Mouse (Mus musculus) hindbrain, embryonic 13.5 days (tissue): Measurements from ENCODE around the gene Scgb1c1. TPM values are rescaled to one million over a fixed set of nuclear protein-coding genes. Genes with fewer than 3 reads are reported as not detected.

Experiments used
- ATAC-seq: fragments of 200-750 bp; cut with Nextera tagmentation; 2 replicates; pipeline ENCODE4 v1.8.0; 2017; ENCODE audit warnings: moderate TSS enrichment; ENCODE audit not compliant: low FRiP score
- H3K27ac ChIP-seq: fragments of 300-500 bp; sonication (generic); 2 replicates; pipeline ENCODE4 v1.5.1; 2015; ENCODE audit warnings: inconsistent platforms, mild to moderate bottlenecking, moderate library complexity
- H3K27me3 ChIP-seq: fragments of 300-500 bp; sonication (generic); 2 replicates; pipeline ENCODE4 v1.6.1; 2015; ENCODE audit warnings: mild to moderate bottlenecking, inconsistent platforms
- H3K36me3 ChIP-seq: fragments of 300-500 bp; sonication (generic); 2 replicates; pipeline ENCODE4 v1.6.1; 2015; ENCODE audit warnings: mild to moderate bottlenecking, inconsistent platforms
- H3K4me1 ChIP-seq: fragments of 300-500 bp; sonication (generic); replicated peaks from 2 replicates; pipeline ENCODE4 v1.6.1; 2015; ENCODE audit warnings: inconsistent platforms
- H3K4me2 ChIP-seq: fragments of 300-500 bp; sonication (generic); 2 replicates; pipeline ENCODE4 v1.6.1; 2015; ENCODE audit warnings: inconsistent platforms, mild to moderate bottlenecking, moderate library complexity
- H3K4me3 ChIP-seq: fragments of 300-500 bp; sonication (generic); 2 replicates; pipeline ENCODE4 v1.5.1; 2015; ENCODE audit warnings: mild to moderate bottlenecking, inconsistent platforms
- H3K9ac ChIP-seq: fragments of 300-500 bp; sonication (generic); 2 replicates; pipeline ENCODE4 v1.6.1; 2015; ENCODE audit warnings: mild to moderate bottlenecking, inconsistent platforms
- H3K9me3 ChIP-seq: fragments of 300-500 bp; sonication (generic); 2 replicates; pipeline ENCODE4 v1.6.1; 2016; ENCODE audit warnings: inconsistent platforms
- WGBS: fragments of 180-500 bp; shearing (Covaris S2); methylation state at CpG from one replicate; pipeline ENCODE4 v1.1.7; 2015; 5-methylcytosine and 5-hydroxymethylcytosine counted together
- polyA plus RNA-seq: library from polyadenylated mRNA; unstranded; fragments of >200 nt; fragmentation: Nextera tagmentation; extraction: Ambion mirVana; gene quantifications from 2 replicates; pipeline ENCODE4 v1.2.1, GENCODE M21; 2015

The Scgb1c1 gene
- polyA plus RNA-seq, 1 experiment from 2014 or later: not detected

GRCm38 (mm10) chr7:140828171-140828881 is 17.0 kb upstream of the Scgb1c1 start:
- no peaks in the 10 kb centered on the region for H3K27me3 ChIP-seq
- ATAC-seq: no peak; the same call in 1 of the 2 replicates
- peak overlapping the region; percentile 1; the same call in 1 of the 2 replicates for H3K9ac ChIP-seq
- H3K4me1 ChIP-seq: no peaks in the 10 kb centered on the region
- H3K27ac ChIP-seq: no peak overlapping the region
- WGBS: 47% methylated on average over 8 of the region's 8 CpGs
- no peaks in the 10 kb centered on the region for H3K36me3 ChIP-seq
- H3K4me2 ChIP-seq: no peak overlapping the region
- H3K9me3 ChIP-seq: no peaks in the 10 kb centered on the region
- H3K4me3 ChIP-seq: no peak overlapping the region

- no peaks in the 10 kb centered on the region for H3K4me1 ChIP-seq
- no peaks in the 10 kb centered on the region for H3K9me3 ChIP-seq
- WGBS: 65% methylated on average over 6 of the region's 6 CpGs
- H3K4me2 ChIP-seq: no peak overlapping the region
- H3K27ac ChIP-seq: no peak overlapping the region
- H3K36me3 ChIP-seq: no peaks in the 10 kb centered on the region
- no peak overlapping the region for H3K4me3 ChIP-seq
- peaks cover 5% of the 10 kb centered on the region; the same call in 1 of the 2 replicates for H3K27me3 ChIP-seq
- no peak for ATAC-seq
- no peak overlapping the region for H3K9ac ChIP-seq
Observed at GRCm38 (mm10) chr7:140831447-140831846, 13.9 kb upstream of the Scgb1c1 start.

- Histone ChIP-seq H3K4me3 (no peak overlapping the region), H3K4me2 (no peak overlapping the region), H3K9ac (no peak overlapping the region), H3K27me3 (peaks cover 5% of the 10 kb centered on the region; the same call in 1 of the 2 replicates), H3K9me3 (no peaks in the 10 kb centered on the region), H3K27ac (no peak overlapping the region), H3K36me3 (no peaks in the 10 kb centered on the region), H3K4me1 (no peaks in the 10 kb centered on the region)
- no peak for ATAC-seq
- 84% methylated on average over 4 of the region's 4 CpGs for WGBS
Observed at GRCm38 (mm10) chr7:140833341-140833740, 12.0 kb upstream of the Scgb1c1 start.

DNA sequence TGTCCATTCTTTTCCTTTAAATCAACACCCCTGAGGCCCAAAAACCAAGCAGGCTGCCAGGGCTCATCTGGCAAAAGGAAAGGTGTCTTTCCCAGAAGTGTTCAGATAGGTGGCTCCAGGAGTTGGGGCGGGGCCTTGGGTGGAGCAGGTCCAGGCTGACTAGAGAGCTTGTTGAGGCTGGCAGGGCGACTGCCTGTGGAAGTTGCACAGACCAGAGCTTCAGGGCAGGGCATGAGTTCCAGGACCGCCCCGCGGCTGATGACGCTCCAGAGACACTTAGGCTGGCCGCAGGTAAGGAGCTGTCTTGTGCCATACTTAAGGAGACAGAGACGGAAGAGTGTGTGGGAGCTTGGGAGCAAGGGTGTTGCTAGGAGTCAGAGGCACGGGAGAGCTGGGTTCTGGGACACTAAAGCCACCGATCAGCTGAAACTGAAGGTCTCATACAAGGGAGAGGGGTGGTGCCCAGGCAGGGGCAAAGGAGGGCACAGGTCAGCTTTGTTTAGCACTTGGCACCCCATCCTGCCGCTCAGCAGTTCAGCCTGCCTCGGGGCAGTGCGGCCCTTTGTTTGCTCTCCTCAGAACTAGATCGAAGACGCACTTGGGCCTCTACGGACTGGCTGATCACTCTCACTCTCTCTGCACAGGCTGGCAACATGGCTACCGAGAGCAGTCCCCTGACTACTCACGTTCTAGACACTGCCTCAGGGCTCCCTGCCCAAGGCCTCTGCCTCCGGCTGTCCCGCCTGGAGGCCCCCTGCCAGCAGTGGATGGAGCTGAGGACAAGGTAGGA is 10.2 kb upstream of the Scgb1c1 start, which contains the start of gene Urah:
TSS of gene Urah (plus strand) at position 51 of the 790 bp plus-strand sequence.
- Histone ChIP-seq H3K9ac (no peak within 1 kb of the TSS), H3K4me3 (no peak within 1 kb of the TSS), H3K27ac (no peak within 1 kb of the TSS), H3K27me3 (peaks cover 12% of the 10 kb centered on the region), H3K4me2 (no peak within 1 kb of the TSS), H3K9me3 (no peaks in the 10 kb centered on the region), H3K4me1 (no peaks in the 10 kb centered on the region), H3K36me3 (no peaks in the 10 kb centered on the region)
- ATAC-seq: no peak
- WGBS: 55% methylated on average over 20 of the region's 20 CpGs

DNA sequence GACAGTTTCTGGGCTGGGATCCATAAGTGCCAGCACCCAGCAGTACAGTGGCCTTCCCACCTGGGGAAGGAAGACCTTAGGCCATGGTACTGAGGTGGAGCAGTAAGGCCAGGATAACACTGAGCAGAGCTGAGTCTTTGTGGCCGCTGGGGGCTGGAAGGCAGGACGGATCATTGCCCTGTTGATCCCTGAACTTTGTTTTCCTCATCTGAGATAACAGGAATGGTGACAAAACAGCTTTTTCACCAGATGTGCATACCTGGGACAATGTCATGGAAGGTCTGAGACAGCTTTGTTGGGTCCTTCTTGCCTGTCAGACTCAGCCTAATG is 9.6 kb upstream of the Scgb1c1 start:
- Histone ChIP-seq H3K27ac (no peak overlapping the region), H3K9ac (no peak overlapping the region), H3K4me3 (no peak overlapping the region), H3K27me3 (peaks cover 18% of the 10 kb centered on the region), H3K4me2 (no peak overlapping the region), H3K36me3 (no peaks in the 10 kb centered on the region), H3K9me3 (no peaks in the 10 kb centered on the region), H3K4me1 (no peaks in the 10 kb centered on the region)
- WGBS: 86% methylated on average over 2 of the region's 2 CpGs
- ATAC-seq: no peak

GRCm38 (mm10) chr7:140836243-140837115 is 8.9 kb upstream of the Scgb1c1 start:
- ATAC-seq: no peak
- Histone ChIP-seq H3K4me2 (no peak overlapping the region), H3K4me3 (no peak overlapping the region), H3K9me3 (no peaks in the 10 kb centered on the region), H3K36me3 (no peaks in the 10 kb centered on the region), H3K27me3 (peaks cover 25% of the 10 kb centered on the region), H3K9ac (0 out of 2 replicates have a peak overlapping the region, but pooled peaks have one; percentile 25), H3K4me1 (no peaks in the 10 kb centered on the region), H3K27ac (no peak overlapping the region)
- 89% methylated on average over 9 of the region's 9 CpGs for WGBS

- Histone ChIP-seq H3K9me3 (no peaks in the 10 kb centered on the region), H3K4me2 (no peak overlapping the region), H3K4me1 (no peaks in the 10 kb centered on the region), H3K9ac (no peak overlapping the region), H3K36me3 (no peaks in the 10 kb centered on the region), H3K4me3 (no peak overlapping the region), H3K27me3 (peaks cover 44% of the 10 kb centered on the region), H3K27ac (no peak overlapping the region)
- no peak for ATAC-seq
- 67% methylated on average over 5 of the region's 5 CpGs for WGBS
Observed at GRCm38 (mm10) chr7:140839556-140839955, 5.8 kb upstream of the Scgb1c1 start.

- Histone ChIP-seq H3K27ac (no peak overlapping the region), H3K4me2 (no peak overlapping the region), H3K36me3 (no peaks in the 10 kb centered on the region), H3K9me3 (no peaks in the 10 kb centered on the region), H3K4me3 (no peak overlapping the region), H3K9ac (no peak overlapping the region), H3K4me1 (0 out of 2 replicates have a peak, but pooled peaks cover 2% of the 10 kb centered on the region), H3K27me3 (peaks cover 46% of the 10 kb centered on the region)
- no peak for ATAC-seq
- WGBS: 41% methylated on average over 19 of the region's 19 CpGs
Observed at GRCm38 (mm10) chr7:140840750-140841735, 4.3 kb upstream of the Scgb1c1 start.

- Histone ChIP-seq H3K27me3 (peaks cover 56% of the 10 kb centered on the region), H3K4me2 (no peak overlapping the region), H3K4me3 (no peak overlapping the region), H3K27ac (no peak overlapping the region), H3K36me3 (no peaks in the 10 kb centered on the region), H3K4me1 (0 out of 2 replicates have a peak, but pooled peaks cover 2% of the 10 kb centered on the region), H3K9ac (no peak overlapping the region), H3K9me3 (no peaks in the 10 kb centered on the region)
- no peak for ATAC-seq
- WGBS: 80% methylated on average over 7 of the region's 7 CpGs
Observed at GRCm38 (mm10) chr7:140843806-140844205, 1.5 kb upstream of the Scgb1c1 start.

GRCm38 (mm10) chr7:140845683-140846082 is 336 bp downstream of the Scgb1c1 start:
- Histone ChIP-seq H3K4me2 (no peak overlapping the region), H3K9me3 (no peaks in the 10 kb centered on the region), H3K27ac (no peak overlapping the region), H3K4me1 (0 out of 2 replicates have a peak, but pooled peaks cover 2% of the 10 kb centered on the region), H3K27me3 (peaks cover 44% of the 10 kb centered on the region), H3K4me3 (no peak overlapping the region), H3K9ac (no peak overlapping the region), H3K36me3 (no peaks in the 10 kb centered on the region)
- WGBS: 73% methylated on average over 4 of the region's 4 CpGs
- no peak for ATAC-seq

DNA sequence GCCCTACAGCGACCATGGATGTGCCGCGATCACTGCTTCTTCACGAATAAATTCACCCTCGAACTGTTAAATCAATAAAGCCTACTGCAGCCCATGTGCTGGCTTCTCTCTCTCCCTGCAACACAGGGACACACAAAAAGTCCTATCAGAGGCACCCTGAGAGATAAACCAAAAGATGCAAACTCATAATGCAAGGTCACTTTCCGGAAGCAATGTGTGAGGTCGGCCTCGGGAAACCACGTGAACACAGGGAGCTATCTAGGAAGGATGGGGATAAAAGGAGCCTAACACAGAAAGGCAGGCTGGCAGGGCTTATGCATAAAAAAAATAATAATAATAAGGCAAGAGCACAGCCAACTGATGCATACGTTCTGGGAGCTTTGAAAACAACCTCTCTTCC is 1.3 kb downstream of the Scgb1c1 start:
- no peak for ATAC-seq

More for the DNA sequence above, 1.3 kb downstream of the Scgb1c1 start:
- peak overlapping the region; percentile 24; the same call in 1 of the 2 replicates for H3K9ac ChIP-seq
- no peak overlapping the region for H3K4me3 ChIP-seq
- H3K4me2 ChIP-seq: no peak overlapping the region
- peaks cover 8% of the 10 kb centered on the region for H3K36me3 ChIP-seq
- no peaks in the 10 kb centered on the region for H3K9me3 ChIP-seq
- 82% methylated on average over 10 of the region's 10 CpGs for WGBS
- 0 out of 2 replicates have a peak, but pooled peaks cover 2% of the 10 kb centered on the region for H3K4me1 ChIP-seq
- no peak overlapping the region for H3K27ac ChIP-seq
- peaks cover 34% of the 10 kb centered on the region for H3K27me3 ChIP-seq
